Mouse (Mus musculus) adrenal gland, adult (tissue): Measurements from ENCODE around the gene St6galnac3.

Experiments
- DNase-seq, 2 experiments: peaks; one replicate each; pipeline ENCODE4 v3.0.0; 2022 to 2023; ENCODE audit warnings: low spot score in 1 of 2; ENCODE audit not compliant: inconsistent age in 2 of 2

Gene St6galnac3

GRCm38 (mm10) chr3:153480005-153480635, 244.9 kb downstream of the St6galnac3 start:
- DNase-seq: no peak

- no peak for DNase-seq
Observed at GRCm38 (mm10) chr3:153475919-153476318, 249.1 kb downstream of the St6galnac3 start.

- no peak for DNase-seq
Observed at GRCm38 (mm10) chr3:153475461-153475860, 249.5 kb downstream of the St6galnac3 start.

- DNase-seq: no peak
Observed at GRCm38 (mm10) chr3:153472583-153473471, 252.1 kb downstream of the St6galnac3 start.

GRCm38 (mm10) chr3:153463849-153464248, 261.1 kb downstream of the St6galnac3 start:
- DNase-seq: no peak

GRCm38 (mm10) chr3:153460173-153460572, 264.8 kb downstream of the St6galnac3 start:
- DNase-seq: no peak

- no peak for DNase-seq
Observed at GRCm38 (mm10) chr3:153458593-153458992, 266.4 kb downstream of the St6galnac3 start.

- no peak for DNase-seq
Observed at GRCm38 (mm10) chr3:153457701-153458100, 267.3 kb downstream of the St6galnac3 start.

GRCm38 (mm10) chr3:153457203-153457602, 267.8 kb downstream of the St6galnac3 start:
- no peak for DNase-seq

GRCm38 (mm10) chr3:153456227-153456626, 268.7 kb downstream of the St6galnac3 start:
- no peak for DNase-seq

- no peak for DNase-seq
Observed at GRCm38 (mm10) chr3:153453127-153454049, 271.6 kb downstream of the St6galnac3 start.

GRCm38 (mm10) chr3:153452299-153452996, 272.5 kb downstream of the St6galnac3 start:
- no peak for DNase-seq

- no peak for DNase-seq
Observed at GRCm38 (mm10) chr3:153441329-153441728, 283.6 kb downstream of the St6galnac3 start.

- peak; percentile 37 to 73 for DNase-seq
Observed at GRCm38 (mm10) chr3:153436076-153437021, 288.6 kb downstream of the St6galnac3 start.

GRCm38 (mm10) chr3:153433010-153433409, 292.0 kb downstream of the St6galnac3 start:
- no peak for DNase-seq

- no peak for DNase-seq
Observed at GRCm38 (mm10) chr3:153432053-153432816, 292.7 kb downstream of the St6galnac3 start.

GRCm38 (mm10) chr3:153429840-153430239, 295.1 kb downstream of the St6galnac3 start:
- no peak for DNase-seq

- DNase-seq: peak in 1 of 2 experiments; percentile 31
Observed at GRCm38 (mm10) chr3:153421918-153422290, 303.1 kb downstream of the St6galnac3 start.
